Mouse (Mus musculus): Measurements from ENCODE around the gene Gas2l3.

GRCm38 (mm10) chr10:89478766-89479165, 35.0 kb upstream of the Gas2l3 start:
- TF ChIP-seq POLR2A (IDR thresholded peaks at IDR 0.05; ENCODE audit: control insufficient read depth, low read depth, low read length), result no peak
- no peak for TF ChIP-seq CTCF (IDR thresholded peaks at IDR 0.05; ENCODE audit: control insufficient read depth, insufficient read depth, insufficient replicate concordance, low read depth, low read length)
